Mouse (Mus musculus) left cerebral cortex, adult 8-10 months (tissue): Measurements from ENCODE around the gene Pcp4. TPM values are rescaled to one million over a fixed set of nuclear protein-coding genes. Genes with fewer than 3 reads are reported as not detected.

Experiments used
- DNase-seq, 2 experiments: peaks; one replicate each; pipeline ENCODE4 v3.0.0; 2022; ENCODE audit warnings: low spot score in 2 of 2
- total RNA-seq, 4 experiments: library from RNA; stranded (reverse); gene quantifications; 2 replicates each; pipeline ENCODE4 v1.2.4; 2022

The Pcp4 gene
- total RNA-seq, 4 experiments from 2014 or later, result 640 to 706 (median 656) TPM

DNA sequence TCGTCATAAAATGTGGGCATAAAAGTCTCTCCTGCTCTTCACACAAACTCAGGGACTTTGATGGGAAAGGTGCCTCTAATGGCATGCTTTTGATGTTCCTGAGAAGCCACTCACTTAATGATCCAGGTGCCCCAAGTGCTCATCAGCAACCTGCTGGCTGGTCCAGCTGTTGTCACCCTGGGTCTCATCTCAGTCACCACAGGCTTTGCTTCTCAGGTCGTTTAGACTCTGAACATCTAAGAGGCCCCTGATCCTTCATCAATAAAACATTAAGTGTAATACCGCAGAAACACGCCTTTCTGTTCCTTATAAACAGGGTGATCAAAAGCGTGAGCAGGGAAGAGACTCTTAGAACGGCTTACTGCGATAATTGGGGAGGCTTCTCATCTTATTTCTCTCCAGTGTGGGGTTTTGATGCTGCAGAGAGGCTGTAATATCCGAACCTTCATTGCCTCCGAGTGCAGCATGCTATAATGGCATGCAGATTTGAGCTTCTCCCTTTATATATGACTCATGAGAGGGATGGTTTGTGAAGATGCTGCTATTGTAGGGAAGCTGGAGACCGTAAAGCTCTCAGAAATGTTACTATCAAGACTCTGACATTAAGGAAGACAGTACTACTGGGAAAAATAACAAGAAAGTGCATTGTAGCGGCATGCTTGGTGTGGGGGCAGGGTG lies 19.7 kb downstream of the Pcp4 start:
- no peak for DNase-seq

- no peak for DNase-seq
These were observed 20.6 kb downstream of the Pcp4 start for GRCm38 (mm10) chr16:96488038-96488437.

DNA sequence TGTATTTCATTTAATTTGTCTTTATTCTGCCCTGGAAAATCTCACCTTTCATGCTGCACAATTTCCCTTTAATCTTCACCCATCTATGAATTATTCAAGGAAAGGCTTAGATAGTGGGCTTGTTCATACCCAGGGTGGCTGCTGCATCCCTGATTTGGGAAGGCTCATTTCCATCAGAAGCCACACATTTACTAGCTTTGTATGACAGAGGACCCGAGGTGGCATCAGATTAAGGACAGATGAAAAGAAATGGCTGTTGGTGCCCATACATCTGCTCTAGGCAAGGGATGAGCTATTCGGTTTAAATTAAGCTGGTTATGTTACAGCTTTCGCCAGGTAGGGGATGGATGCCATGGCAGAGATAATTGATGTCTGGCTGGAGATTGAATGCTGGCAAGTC lies 24.1 kb downstream of the Pcp4 start:
- no peak for DNase-seq

GRCm38 (mm10) chr16:96494079-96494478 lies 26.7 kb downstream of the Pcp4 start:
- no peak for DNase-seq

DNA sequence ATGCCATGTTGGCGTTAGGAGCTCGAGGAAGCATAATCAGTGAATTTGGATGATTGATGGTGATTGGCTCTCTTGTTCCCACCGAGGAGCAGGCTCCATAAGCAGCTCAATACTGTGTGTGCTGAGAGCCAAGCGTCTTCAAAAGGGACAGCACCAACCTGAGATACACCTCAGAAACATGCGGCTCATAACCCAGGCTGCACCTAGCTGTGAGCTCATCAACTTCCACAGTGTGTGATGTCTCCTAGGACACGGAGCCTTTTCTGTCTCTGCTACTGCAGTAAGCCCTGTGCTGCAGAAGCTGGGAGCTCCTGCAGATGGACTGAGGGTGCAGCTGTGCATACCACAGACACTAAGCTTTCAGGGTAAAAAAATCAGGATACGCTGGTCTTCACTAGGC lies 31.5 kb downstream of the Pcp4 start:
- DNase-seq, result peak; percentile 23 to 45

- no peak for DNase-seq
These were observed 33.8 kb downstream of the Pcp4 start for GRCm38 (mm10) chr16:96501241-96501640.

DNA sequence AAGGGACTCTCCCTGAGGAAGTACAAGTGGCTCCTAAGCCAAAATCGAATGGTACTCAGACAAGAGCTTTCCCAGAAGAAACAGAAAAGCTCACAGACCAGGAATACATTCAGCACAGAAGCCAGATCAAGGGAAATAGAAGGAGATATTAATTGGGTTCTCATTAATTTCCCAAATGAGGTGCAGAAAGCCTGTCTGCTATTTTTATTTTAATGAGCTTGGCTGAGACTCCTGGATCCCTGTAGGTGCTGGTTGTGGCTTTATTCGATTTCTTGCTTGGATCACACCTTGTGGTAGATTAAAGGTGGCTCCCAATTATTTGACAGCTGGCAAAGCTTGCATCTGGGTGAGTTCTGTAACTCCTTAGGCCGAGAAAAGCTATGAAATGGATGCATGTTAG lies 35.2 kb downstream of the Pcp4 start:
- DNase-seq, result no peak

GRCm38 (mm10) chr16:96514466-96514865 lies 47.1 kb downstream of the Pcp4 start:
- no peak for DNase-seq

DNA sequence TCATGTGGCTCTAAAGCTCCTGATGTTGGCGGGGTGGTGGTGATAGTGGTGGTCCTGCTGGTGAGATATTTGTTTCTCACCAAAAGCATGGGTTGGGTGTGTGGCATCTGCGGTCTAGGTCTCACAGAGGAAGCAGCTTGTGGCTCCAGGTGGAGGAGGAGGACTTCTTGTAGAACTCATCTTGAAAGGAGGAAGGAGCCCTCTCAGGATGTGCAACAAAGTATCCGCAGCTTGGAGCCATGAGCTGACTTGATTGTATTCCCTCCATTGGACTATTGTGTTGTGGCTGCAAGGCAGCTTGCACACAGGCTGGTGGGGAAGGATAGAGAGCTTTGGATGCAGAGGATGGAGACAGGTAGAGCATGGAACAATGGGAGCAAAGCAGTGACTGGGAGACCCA lies 60.1 kb downstream of the Pcp4 start:
- no peak for DNase-seq

GRCm38 (mm10) chr16:96528471-96528870 lies 61.1 kb downstream of the Pcp4 start:
- DNase-seq, result no peak

GRCm38 (mm10) chr16:96529896-96530568 lies 62.6 kb downstream of the Pcp4 start:
- DNase-seq, result no peak

- no peak for DNase-seq
These were observed 63.1 kb downstream of the Pcp4 start for GRCm38 (mm10) chr16:96530569-96530898.

DNA sequence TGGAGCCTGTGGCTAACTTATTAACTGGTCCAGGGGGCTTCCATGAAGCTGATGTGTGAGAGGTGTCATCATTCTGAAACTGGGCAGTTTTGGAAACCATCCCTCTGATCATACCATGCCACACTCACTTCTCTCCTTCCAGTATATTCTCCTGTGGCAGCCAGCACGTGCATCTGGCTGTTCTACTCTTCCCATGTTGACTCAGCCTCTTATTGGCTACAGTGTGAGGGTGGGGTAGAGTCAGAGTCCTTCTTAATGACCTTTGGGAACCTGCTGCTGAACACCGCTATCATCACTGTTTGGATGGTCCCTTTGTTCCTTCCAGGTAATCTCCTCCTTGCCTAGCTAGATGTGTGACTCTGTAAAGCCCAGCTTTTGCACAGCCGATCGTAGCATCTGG lies 63.6 kb downstream of the Pcp4 start:
- no peak for DNase-seq

- no peak for DNase-seq
These were observed 66.3 kb downstream of the Pcp4 start for GRCm38 (mm10) chr16:96533710-96534109.

- peak; percentile 32 to 78 for DNase-seq
These were observed 67.9 kb downstream of the Pcp4 start for GRCm38 (mm10) chr16:96535271-96535670.

DNA sequence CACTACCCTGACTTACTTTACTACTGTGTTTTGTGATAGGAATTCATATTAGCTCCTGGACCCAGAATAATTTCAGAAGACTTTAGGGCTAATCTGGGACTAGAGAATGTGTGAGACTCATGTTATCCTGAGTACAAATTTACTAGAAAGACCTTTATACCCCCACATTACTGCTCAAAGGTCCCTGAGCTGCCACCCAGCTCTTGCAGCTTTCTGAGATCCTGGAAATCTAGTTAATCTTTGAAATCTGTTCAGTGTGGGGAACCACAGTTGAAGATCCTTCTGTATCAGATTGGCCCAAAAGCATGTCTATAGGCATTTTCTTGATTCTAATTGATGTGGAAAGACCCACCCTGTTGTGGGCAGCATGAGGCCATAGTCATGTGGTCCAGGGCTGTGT lies 69.0 kb downstream of the Pcp4 start:
- no peak for DNase-seq

DNA sequence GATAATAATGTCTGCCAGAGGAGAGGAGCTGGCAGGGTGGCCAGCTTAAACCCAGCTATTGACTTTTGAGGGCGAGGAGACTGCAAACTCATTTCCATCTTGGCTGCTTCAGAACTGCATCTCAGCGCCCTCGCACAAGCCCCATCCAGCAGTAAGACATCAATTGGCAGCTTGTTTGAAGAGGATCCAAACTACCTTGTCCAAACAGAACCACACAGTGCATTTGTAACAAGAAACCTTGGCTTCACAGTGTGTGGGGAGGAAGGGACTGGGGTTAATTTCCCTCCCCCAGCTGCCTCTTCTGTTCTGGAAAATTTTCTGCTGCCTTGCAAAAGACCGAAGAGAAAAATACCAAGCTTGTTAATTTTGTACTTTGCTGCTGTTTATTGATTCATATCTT lies 71.7 kb downstream of the Pcp4 start:
- no peak for DNase-seq

DNA sequence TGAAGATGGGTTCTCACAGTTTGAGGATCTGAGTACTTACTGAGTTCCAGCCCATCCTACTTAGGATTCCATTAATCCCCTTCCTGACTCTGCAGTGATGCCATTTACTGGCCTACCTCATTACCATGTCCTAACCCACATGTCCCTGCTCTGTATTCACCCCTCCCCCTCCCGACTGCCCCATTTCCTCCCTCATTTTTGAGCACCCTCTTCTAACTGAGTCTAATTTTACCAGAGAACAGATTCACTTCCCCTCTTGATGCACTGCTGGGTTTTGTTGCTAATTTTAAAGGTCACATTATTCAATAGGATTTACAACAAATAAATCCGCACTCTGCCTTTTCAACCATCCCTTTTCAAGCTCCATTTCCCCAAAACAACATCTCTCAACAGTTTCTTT lies 73.7 kb downstream of the Pcp4 start:
- DNase-seq, result no peak

- no peak for DNase-seq
These were observed 85.3 kb downstream of the Pcp4 start for GRCm38 (mm10) chr16:96552680-96553079.

DNA sequence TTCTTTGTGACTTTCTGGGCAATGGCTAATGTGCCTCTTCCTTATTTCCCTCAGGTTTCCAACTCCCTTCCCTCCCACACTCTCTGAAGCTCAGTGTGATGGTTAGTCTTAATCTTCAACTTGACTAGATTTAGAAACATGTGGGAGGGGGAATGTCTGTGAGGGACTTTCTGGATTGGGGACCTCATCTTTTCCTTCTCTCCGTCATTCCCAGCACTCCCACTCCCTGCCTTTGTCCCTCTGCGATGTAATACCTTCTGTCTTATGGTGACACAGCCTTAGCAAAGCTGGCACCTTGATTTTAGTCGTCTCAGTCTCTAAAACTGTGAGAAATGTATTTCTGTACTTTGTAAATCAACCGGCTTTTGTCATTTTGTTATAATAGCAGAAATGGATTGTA lies 88.0 kb downstream of the Pcp4 start:
- peak in 1 of 2 experiments; percentile 45 for DNase-seq

DNA sequence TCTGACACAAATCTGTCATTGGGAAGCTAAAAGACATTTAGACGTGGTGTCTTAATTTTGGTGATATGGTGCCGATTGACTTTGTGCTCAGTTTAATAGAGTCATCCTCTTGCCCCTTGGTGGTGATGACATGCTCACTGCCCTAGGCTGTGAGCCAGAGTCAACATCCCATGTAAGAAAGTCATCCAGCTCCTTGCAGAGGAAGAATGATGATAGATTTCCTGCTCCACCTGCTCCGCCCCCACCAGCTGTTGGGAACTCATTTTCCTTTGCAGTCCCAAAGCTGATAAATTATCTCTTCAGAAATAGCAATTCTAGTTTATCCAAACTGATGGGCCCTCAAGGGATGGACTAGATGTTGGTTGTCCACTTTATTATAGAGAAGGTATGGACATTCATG lies 89.2 kb downstream of the Pcp4 start:
- no peak for DNase-seq

GRCm38 (mm10) chr16:96558341-96558740 lies 90.9 kb downstream of the Pcp4 start:
- DNase-seq, result no peak

DNA sequence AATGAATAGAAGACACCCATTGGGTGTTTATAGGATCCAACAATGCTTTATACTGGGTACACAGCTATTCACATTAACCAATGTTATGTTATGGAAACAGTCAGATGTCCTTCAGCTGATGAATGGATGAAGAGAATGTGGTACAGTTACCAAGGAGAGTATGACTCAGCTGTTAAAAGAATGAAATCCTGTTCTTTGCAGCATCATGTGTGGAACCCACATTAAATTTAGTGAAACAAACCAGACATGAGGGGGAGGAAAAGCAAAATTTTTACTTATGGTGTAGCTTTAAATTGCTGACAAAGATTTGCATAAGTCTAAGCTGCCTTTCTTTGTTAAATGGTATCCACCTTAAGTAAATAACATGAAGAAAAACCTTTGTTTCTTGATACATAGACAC lies 92.4 kb downstream of the Pcp4 start:
- no peak for DNase-seq
